Mouse (Mus musculus): Measurements from ENCODE around the gene Zg16. TPM values are rescaled to one million over a fixed set of nuclear protein-coding genes. Genes with fewer than 3 reads are reported as not detected.
"Not testable (repeated sequence)": the region's sequence is repeated elsewhere in the genome, so short reads cannot be mapped to it uniquely, and the experiment has no call there.

The Zg16 gene
- polyA plus RNA-seq, 1 experiment = 1.2 TPM

DNA sequence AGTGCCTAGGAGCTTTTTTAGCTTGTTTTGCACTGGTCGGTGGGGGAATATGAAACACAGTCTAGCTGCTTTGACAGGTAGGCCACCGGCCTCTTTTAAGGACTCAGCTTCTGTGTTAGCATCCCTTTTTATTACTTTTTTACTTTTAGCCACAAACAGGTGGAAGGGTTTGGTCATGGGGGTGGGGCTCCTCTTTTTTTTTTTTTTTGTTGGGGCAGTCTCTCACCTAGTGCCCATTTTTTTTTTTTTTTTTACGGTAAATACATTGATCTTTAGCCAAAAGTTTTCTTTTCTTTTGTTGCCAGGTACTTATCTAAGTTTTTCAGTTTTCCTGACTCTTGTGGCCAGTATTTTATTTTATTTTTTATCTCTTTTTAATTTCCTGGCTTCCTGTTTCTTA, 955 bp upstream of the Zg16 start:
- Histone ChIP-seq H3K27ac (ENCODE audit: control insufficient read depth, insufficient read depth, low read length) (peak overlapping the region; percentile 76; the same call in 1 of the 2 replicates), H3K36me3 (ENCODE audit: control insufficient read depth, insufficient read depth, low read length) (peaks cover 8% of the 10 kb centered on the region), H3K4me3 (ENCODE audit: control insufficient read depth, insufficient read depth, low read length) (no peak overlapping the region), H3K27me3 (ENCODE audit: control insufficient read depth, insufficient read depth, low read length) (no peaks in the 10 kb centered on the region), H3K4me1 (replicated peaks; ENCODE audit: control insufficient read depth, insufficient read depth, low read length) (peaks cover 31% of the 10 kb centered on the region)
- no peak for TF ChIP-seq CTCF (IDR thresholded peaks at IDR 0.05; ENCODE audit: borderline replicate concordance, control insufficient read depth, extremely low read depth, insufficient read depth, low read length, poor library complexity)
- no peak for TF ChIP-seq POLR2A (IDR thresholded peaks at IDR 0.05; ENCODE audit: control insufficient read depth, extremely low read depth, insufficient read depth, low read length, poor library complexity)
- WGBS = 17% methylated on average over 3 of the region's 3 CpGs
- DNase-seq = no peak

DNA sequence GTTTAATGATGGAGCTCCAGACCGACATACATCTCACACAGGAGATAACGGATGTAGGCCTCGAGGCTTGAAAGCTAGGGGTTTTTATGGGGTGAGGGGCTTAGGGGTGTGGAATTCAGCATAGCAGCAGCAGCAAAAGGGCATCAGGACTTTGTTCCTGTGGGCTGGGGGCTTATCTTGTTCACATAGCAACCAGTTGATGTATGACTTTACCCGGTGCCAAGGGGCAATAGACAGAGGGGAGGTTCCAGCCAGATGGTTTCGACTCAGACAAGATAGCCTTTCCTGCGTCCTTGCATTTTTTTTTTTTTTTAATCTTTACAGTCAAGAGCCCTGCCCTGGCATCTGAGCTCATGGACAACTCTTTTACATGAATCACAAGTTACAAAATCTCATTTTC, 1.4 kb downstream of the Zg16 start:
- not testable (repeated sequence) for H3K4me3 ChIP-seq (ENCODE audit: control insufficient read depth, insufficient read depth, low read length); H3K36me3 ChIP-seq (ENCODE audit: control insufficient read depth, insufficient read depth, low read length); DNase-seq; H3K27ac ChIP-seq (ENCODE audit: control insufficient read depth, insufficient read depth, low read length); H3K27me3 ChIP-seq (ENCODE audit: control insufficient read depth, insufficient read depth, low read length)
- 95% methylated on average over 6 of the region's 6 CpGs for WGBS
- H3K4me1 ChIP-seq (replicated peaks; ENCODE audit: control insufficient read depth, insufficient read depth, low read length) = peaks cover 36% of the 10 kb centered on the region

DNA sequence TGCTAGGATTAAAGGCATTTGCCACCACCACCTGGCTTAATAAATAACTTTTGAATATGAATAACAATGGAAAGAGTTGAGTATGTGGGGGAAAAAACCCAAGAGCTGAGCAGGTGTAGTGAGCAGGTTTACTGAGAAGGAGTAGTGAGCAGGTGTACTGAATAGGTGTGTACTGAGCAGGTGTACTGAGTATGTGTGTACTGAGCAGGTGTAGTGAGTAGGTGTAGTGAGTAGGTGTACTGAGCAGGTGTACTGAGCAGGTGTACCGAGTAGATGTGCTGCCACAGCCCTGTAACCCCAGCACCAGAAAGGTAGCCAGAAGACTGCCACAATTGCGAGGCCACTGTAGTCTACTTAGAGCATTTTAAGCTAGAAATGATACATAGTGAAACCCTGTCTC, 2.3 kb downstream of the Zg16 start:
- Histone ChIP-seq H3K4me3 (ENCODE audit: control insufficient read depth, insufficient read depth, low read length) (no peak overlapping the region), H3K36me3 (ENCODE audit: control insufficient read depth, insufficient read depth, low read length) (no peaks in the 10 kb centered on the region), H3K27ac (ENCODE audit: control insufficient read depth, insufficient read depth, low read length) (no peak overlapping the region), H3K4me1 (replicated peaks; ENCODE audit: control insufficient read depth, insufficient read depth, low read length) (peaks cover 37% of the 10 kb centered on the region), H3K27me3 (ENCODE audit: control insufficient read depth, insufficient read depth, low read length) (no peaks in the 10 kb centered on the region)
- 97% methylated on average over 2 of the region's 2 CpGs for WGBS
- TF ChIP-seq POLR2A (IDR thresholded peaks at IDR 0.05; ENCODE audit: control insufficient read depth, extremely low read depth, insufficient read depth, low read length, poor library complexity) (no peak), CTCF (IDR thresholded peaks at IDR 0.05; ENCODE audit: borderline replicate concordance, control insufficient read depth, extremely low read depth, insufficient read depth, low read length, poor library complexity) (no peak)
- DNase-seq = no peak

DNA sequence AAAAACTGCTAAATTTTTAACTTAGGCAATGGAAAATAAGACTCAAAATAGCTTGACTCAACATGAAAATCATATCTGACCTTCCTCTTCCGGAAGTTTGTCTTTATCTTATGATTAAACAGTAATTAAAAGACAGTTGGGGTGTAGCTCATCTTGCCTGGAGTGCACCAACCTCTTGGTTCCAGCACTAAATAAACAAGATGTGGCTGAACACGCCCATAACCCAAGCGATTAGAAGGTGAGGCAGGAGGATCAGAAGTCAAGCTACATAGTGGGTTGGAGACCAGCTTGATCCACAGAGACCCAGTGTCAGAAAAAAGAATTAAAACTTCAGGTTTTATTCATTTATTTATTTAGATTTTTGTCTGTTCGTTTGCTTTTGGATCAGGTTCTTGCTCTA, 3.4 kb downstream of the Zg16 start:
- no peak overlapping the region for H3K27ac ChIP-seq (ENCODE audit: control insufficient read depth, insufficient read depth, low read length)
- DNase-seq = no peak
- TF ChIP-seq POLR2A (IDR thresholded peaks at IDR 0.05; ENCODE audit: control insufficient read depth, extremely low read depth, insufficient read depth, low read length, poor library complexity) (no peak), CTCF (IDR thresholded peaks at IDR 0.05; ENCODE audit: borderline replicate concordance, control insufficient read depth, extremely low read depth, insufficient read depth, low read length, poor library complexity) (no peak)
- H3K36me3 ChIP-seq (ENCODE audit: control insufficient read depth, insufficient read depth, low read length) = no peaks in the 10 kb centered on the region
- H3K4me3 ChIP-seq (ENCODE audit: control insufficient read depth, insufficient read depth, low read length) = no peak overlapping the region
- WGBS = 88% methylated on average over 4 of the region's 4 CpGs
- peaks cover 35% of the 10 kb centered on the region for H3K4me1 ChIP-seq (replicated peaks; ENCODE audit: control insufficient read depth, insufficient read depth, low read length)
- H3K27me3 ChIP-seq (ENCODE audit: control insufficient read depth, insufficient read depth, low read length) = no peaks in the 10 kb centered on the region

DNA sequence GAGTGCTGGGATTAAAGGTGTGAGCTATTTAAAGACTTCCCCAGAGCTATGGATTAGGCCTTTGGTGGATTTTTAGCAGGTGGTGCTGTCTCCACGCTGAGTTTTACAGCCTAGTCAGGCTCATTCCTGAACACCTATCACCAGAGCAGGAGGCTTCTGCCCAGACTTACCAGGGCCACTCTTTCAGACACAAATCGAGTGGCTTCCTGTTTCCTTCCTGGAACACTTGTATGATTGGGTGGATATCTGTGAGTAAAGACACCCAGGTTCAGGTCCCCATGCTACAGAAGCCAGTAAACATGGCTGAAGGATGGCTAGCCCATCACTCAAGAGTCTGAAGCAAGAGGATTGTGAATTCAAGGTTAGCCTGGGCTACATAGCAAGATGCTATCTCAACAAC, 4.1 kb downstream of the Zg16 start:
- H3K27ac ChIP-seq (ENCODE audit: control insufficient read depth, insufficient read depth, low read length) = no peak overlapping the region
- H3K27me3 ChIP-seq (ENCODE audit: control insufficient read depth, insufficient read depth, low read length) = no peaks in the 10 kb centered on the region
- no peaks in the 10 kb centered on the region for H3K36me3 ChIP-seq (ENCODE audit: control insufficient read depth, insufficient read depth, low read length)
- no peak for DNase-seq
- H3K4me3 ChIP-seq (ENCODE audit: control insufficient read depth, insufficient read depth, low read length) = no peak overlapping the region
- H3K4me1 ChIP-seq (replicated peaks; ENCODE audit: control insufficient read depth, insufficient read depth, low read length) = peaks cover 39% of the 10 kb centered on the region
- WGBS = 22% methylated on average over 2 of the region's 2 CpGs
- TF ChIP-seq POLR2A (IDR thresholded peaks at IDR 0.05; ENCODE audit: control insufficient read depth, extremely low read depth, insufficient read depth, low read length, poor library complexity) (no peak), CTCF (IDR thresholded peaks at IDR 0.05; ENCODE audit: borderline replicate concordance, control insufficient read depth, extremely low read depth, insufficient read depth, low read length, poor library complexity) (no peak)

DNA sequence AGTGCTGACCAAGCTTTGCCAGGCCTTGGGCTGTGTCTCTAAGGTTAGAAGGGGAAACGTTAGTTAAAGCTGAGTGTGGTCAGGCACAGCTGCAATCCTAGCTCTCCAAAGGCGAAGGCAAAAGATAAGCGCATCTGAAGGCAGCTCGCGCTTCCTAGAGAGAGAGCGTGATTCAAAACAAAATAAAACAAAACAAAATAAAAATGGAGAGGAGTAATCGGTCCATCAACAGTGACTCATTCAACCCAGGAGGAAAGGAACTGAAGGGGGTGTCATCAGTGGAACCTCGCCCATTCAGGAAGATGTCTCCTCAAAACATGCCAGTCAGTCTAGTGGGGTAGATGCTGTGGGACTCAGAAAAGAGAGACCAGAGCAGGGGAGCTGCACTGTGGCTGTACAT, 4.9 kb downstream of the Zg16 start:
- TF ChIP-seq CTCF (IDR thresholded peaks at IDR 0.05; ENCODE audit: borderline replicate concordance, control insufficient read depth, extremely low read depth, insufficient read depth, low read length, poor library complexity) (no peak), POLR2A (IDR thresholded peaks at IDR 0.05; ENCODE audit: control insufficient read depth, extremely low read depth, insufficient read depth, low read length, poor library complexity) (no peak)
- no peaks in the 10 kb centered on the region for H3K27me3 ChIP-seq (ENCODE audit: control insufficient read depth, insufficient read depth, low read length)
- H3K36me3 ChIP-seq (ENCODE audit: control insufficient read depth, insufficient read depth, low read length) = no peaks in the 10 kb centered on the region
- H3K27ac ChIP-seq (ENCODE audit: control insufficient read depth, insufficient read depth, low read length) = no peak overlapping the region
- 35% methylated on average over 8 of the region's 8 CpGs for WGBS
- no peak overlapping the region for H3K4me3 ChIP-seq (ENCODE audit: control insufficient read depth, insufficient read depth, low read length)
- DNase-seq = no peak
- peaks cover 35% of the 10 kb centered on the region for H3K4me1 ChIP-seq (replicated peaks; ENCODE audit: control insufficient read depth, insufficient read depth, low read length)

DNA sequence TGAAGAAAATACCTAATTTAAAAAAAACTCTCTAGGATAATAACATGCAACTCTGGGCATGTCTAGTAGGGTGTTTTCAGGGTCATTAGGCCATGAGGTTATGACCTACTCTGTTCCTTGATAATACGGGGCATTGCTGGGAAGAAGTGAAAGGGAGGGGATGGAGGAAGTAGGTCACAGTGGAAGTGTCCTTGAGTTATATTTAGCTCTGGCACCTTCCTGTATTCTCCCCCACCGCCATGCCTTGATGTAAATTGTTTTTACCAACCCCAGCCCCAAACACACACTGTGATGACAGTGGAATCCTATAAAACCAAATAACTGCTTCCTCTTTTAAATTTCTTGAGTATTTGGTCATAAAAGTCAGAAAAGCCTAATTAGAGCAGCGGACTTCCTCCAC, 7.1 kb downstream of the Zg16 start:
- Histone ChIP-seq H3K36me3 (ENCODE audit: control insufficient read depth, insufficient read depth, low read length) (no peaks in the 10 kb centered on the region), H3K27ac (ENCODE audit: control insufficient read depth, insufficient read depth, low read length) (no peak overlapping the region; the same call in 1 of the 2 replicates), H3K27me3 (ENCODE audit: control insufficient read depth, insufficient read depth, low read length) (no peaks in the 10 kb centered on the region), H3K4me3 (ENCODE audit: control insufficient read depth, insufficient read depth, low read length) (no peak overlapping the region), H3K4me1 (replicated peaks; ENCODE audit: control insufficient read depth, insufficient read depth, low read length) (peaks cover 39% of the 10 kb centered on the region)
- WGBS = 45% methylated on average over 3 of the region's 3 CpGs
- TF ChIP-seq POLR2A (IDR thresholded peaks at IDR 0.05; ENCODE audit: control insufficient read depth, extremely low read depth, insufficient read depth, low read length, poor library complexity) = no peak
- no peak for TF ChIP-seq CTCF (IDR thresholded peaks at IDR 0.05; ENCODE audit: borderline replicate concordance, control insufficient read depth, extremely low read depth, insufficient read depth, low read length, poor library complexity)
- DNase-seq = no peak
